In the genomic region with DNA sequence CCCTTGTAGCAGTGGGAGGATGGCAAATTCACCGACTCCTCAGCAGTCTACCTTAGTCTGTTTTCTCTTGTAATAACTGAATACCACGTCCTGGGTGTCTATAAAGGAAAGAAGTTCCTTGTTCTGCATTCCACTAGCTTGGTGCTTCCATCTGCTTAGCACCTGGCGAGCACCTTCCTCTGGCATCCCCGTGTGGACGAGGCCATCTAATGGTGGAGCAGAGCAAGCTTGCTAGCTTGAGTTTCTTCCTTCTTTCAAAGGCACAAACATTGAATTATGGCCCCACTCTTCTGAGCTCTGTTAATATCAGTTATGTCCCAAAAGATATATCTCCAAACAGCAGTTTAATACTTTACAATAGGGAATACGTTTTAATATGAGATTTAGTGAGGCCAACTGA, we compare ENCODE assay signal across 30 mouse cellular contexts.
A peak's percentile ranks its signal among the peaks of the same experiment; 100 is the strongest.
DNase-seq lines count a peak whose midpoint lies in the region; ATAC-seq and TF ChIP-seq lines count a peak whose summit lies in the region.
"Had no signal": no experiment of that assay in that cellular context is flagged by ENCODE, and none has a peak within 500 bp of the region (broad histone marks: within the 10 kb centered on the region; RNA-seq: fewer than 3 reads in every experiment).

No protein-coding gene starts in this region.

- dilution Hi-C loops in CH12.LX (cut with MboI; ENCODE audit: extremely low pct_ligation_motif_present, extremely low pct_unique_long_range_greater_than_20kb, low sequenced_read_pairs) = no loop called here

- no peak overlapping the region for H3K4me2 ChIP-seq in kidney, postnatal 0 days (ENCODE audit: low read length)
- no peak overlapping the region for H3K4me2 ChIP-seq in kidney, embryonic 16.5 days (replicated peaks; ENCODE audit: low read depth, low read length)
- H3K4me2 ChIP-seq in CH12.LX (ENCODE audit: insufficient read depth, low read depth, poor library complexity, severe bottlenecking) = no peak overlapping the region
- H3K4me2 ChIP-seq in midbrain, embryonic 13.5 days (replicated peaks) = no peak overlapping the region
- H3K4me2 ChIP-seq: embryonic facial prominence, embryonic 13.5 days; forebrain, embryonic 12.5 days; forebrain, embryonic 15.5 days; heart, embryonic 12.5 days; heart, embryonic 15.5 days; hindbrain, embryonic 14.5 days had no signal

- no peak for TF ChIP-seq EP300 in CH12.LX (IDR thresholded peaks at IDR 0.05; ENCODE audit: low read length)
- TF ChIP-seq EP300 in ES-Bruce4 (IDR thresholded peaks at IDR 0.05; ENCODE audit: insufficient read depth, low read depth, low read length) = no peak

- no peaks in the 10 kb centered on the region for H3K79me2 ChIP-seq in CH12.LX (replicated peaks; ENCODE audit: control insufficient read depth, extremely low read depth, insufficient read depth, poor library complexity, severe bottlenecking)

- no peaks in the 10 kb centered on the region for H3K27me3 ChIP-seq in kidney, postnatal 0 days (ENCODE audit: insufficient read depth, low read length)
- no peaks in the 10 kb centered on the region for H3K27me3 ChIP-seq in kidney, embryonic 16.5 days (ENCODE audit: insufficient read depth, low read length)
- H3K27me3 ChIP-seq in CH12.LX (replicated peaks) (no peaks in the 10 kb centered on the region), ES-Bruce4 (ENCODE audit: control insufficient read depth, insufficient read depth, low read length, poor library complexity, severe bottlenecking) (no peaks in the 10 kb centered on the region)
- no peaks in the 10 kb centered on the region for H3K27me3 ChIP-seq in midbrain, embryonic 13.5 days
- H3K27me3 ChIP-seq: embryonic facial prominence, embryonic 13.5 days; forebrain, embryonic 12.5 days; forebrain, embryonic 15.5 days; heart, embryonic 12.5 days; heart, embryonic 15.5 days; Patski had no signal

- 73% methylated on average over 6 of the region's 6 CpGs for WGBS in kidney, postnatal 0 days
- WGBS in kidney, embryonic 16.5 days = 74% methylated on average over 6 of the region's 6 CpGs
- WGBS in midbrain, embryonic 13.5 days = 80% methylated on average over 6 of the region's 6 CpGs

- TF ChIP-seq POLR2A in CH12.LX (IDR thresholded peaks at IDR 0.05; ENCODE audit: low read depth, low read length) (no peak), ES-Bruce4 (IDR thresholded peaks at IDR 0.05; ENCODE audit: insufficient read depth, low read length) (no peak)

- H3K36me3 ChIP-seq in kidney, postnatal 0 days (ENCODE audit: insufficient read depth, low read length) = no peaks in the 10 kb centered on the region
- H3K36me3 ChIP-seq in kidney, embryonic 16.5 days (ENCODE audit: insufficient read depth, low read length) = no peaks in the 10 kb centered on the region
- H3K36me3 ChIP-seq in CH12.LX (replicated peaks in 1 of 2; ENCODE audit: control insufficient read depth in 1 of 2, insufficient read depth in 1 of 2, low read length in 1 of 2) = no peaks in the 10 kb centered on the region
- H3K36me3 ChIP-seq in ES-Bruce4 (ENCODE audit: control insufficient read depth, insufficient read depth, low read length, poor library complexity, severe bottlenecking) = no peaks in the 10 kb centered on the region
- H3K36me3 ChIP-seq in midbrain, embryonic 13.5 days = no peaks in the 10 kb centered on the region
- H3K36me3 ChIP-seq: embryonic facial prominence, embryonic 10.5 days; embryonic facial prominence, embryonic 13.5 days; forebrain, embryonic 12.5 days; forebrain, embryonic 15.5 days; G1E; heart, embryonic 12.5 days; heart, embryonic 15.5 days had no signal

- no peaks in the 10 kb centered on the region; the same call in 1 of the 2 replicates for H3K4me1 ChIP-seq in kidney, postnatal 0 days (replicated peaks; ENCODE audit: insufficient read depth, low read length)
- H3K4me1 ChIP-seq in kidney, embryonic 16.5 days (ENCODE audit: insufficient read depth, low read length) = no peaks in the 10 kb centered on the region; the same call in 1 of the 2 replicates
- H3K4me1 ChIP-seq in CH12.LX (ENCODE audit: control insufficient read depth in 1 of 2, insufficient read depth in 2 of 2) (no peaks in the 10 kb centered on the region; a peak in 1 of 4 replicates), ES-Bruce4 (ENCODE audit: control insufficient read depth, insufficient read depth, low read length) (no peaks in the 10 kb centered on the region)
- H3K4me1 ChIP-seq in midbrain, embryonic 13.5 days (replicated peaks) = peaks cover 2% of the 10 kb centered on the region
- H3K4me1 ChIP-seq: embryonic facial prominence, embryonic 10.5 days; embryonic facial prominence, embryonic 13.5 days; forebrain, embryonic 15.5 days; heart, embryonic 12.5 days; heart, embryonic 15.5 days had no signal

- TF ChIP-seq CTCF in kidney, postnatal 0 days (IDR thresholded peaks at IDR 0.05; ENCODE audit: low read depth) = peak; percentile 46; the same call in 1 of the 2 replicates
- TF ChIP-seq CTCF in CH12.LX (conservative IDR thresholded peaks at IDR 0.05 in 1 of 2, IDR thresholded peaks at IDR 0.05 in 1 of 2; ENCODE audit: low read depth in 2 of 2, low read length in 2 of 2) (no peak; a peak in 1 of 4 replicates), ES-Bruce4 (IDR thresholded peaks at IDR 0.05; ENCODE audit: low read depth, low read length) (peak; percentile 14)

- no peak for ATAC-seq in kidney, postnatal 0 days (replicated peaks; ENCODE audit: low FRiP score, low read depth)
- no peak for ATAC-seq in kidney, embryonic 16.5 days (ENCODE audit: low FRiP score, low TSS enrichment)
- ATAC-seq in inflammation-experienced regulatory T-cells, adult 6 months = no peak
- no peak for ATAC-seq in midbrain, embryonic 13.5 days
- ATAC-seq: CD4-positive, CD25-positive, alpha-beta regulatory T cell, adult 4 months; forebrain, embryonic 15.5 days; hindbrain, postnatal 0 days; Patski had no signal

- TF ChIP-seq RAD21 in CH12.LX (IDR thresholded peaks at IDR 0.05; ENCODE audit: low read depth, low read length) = peak; percentile 23

- H3K9ac ChIP-seq in kidney, postnatal 0 days (ENCODE audit: low read depth, low read length) = no peak overlapping the region
- no peak overlapping the region for H3K9ac ChIP-seq in kidney, embryonic 16.5 days (replicated peaks; ENCODE audit: low read length)
- H3K9ac ChIP-seq in CH12.LX (ENCODE audit: insufficient read depth, low read depth) (no peak overlapping the region), ES-Bruce4 (ENCODE audit: low read depth, poor library complexity, severe bottlenecking) (no peak overlapping the region)
- no peak overlapping the region for H3K9ac ChIP-seq in midbrain, embryonic 13.5 days (replicated peaks)
- H3K9ac ChIP-seq: embryonic facial prominence, embryonic 13.5 days; forebrain, embryonic 12.5 days; forebrain, embryonic 15.5 days; heart, embryonic 12.5 days; heart, embryonic 15.5 days; hindbrain, embryonic 14.5 days had no signal

- in situ Hi-C loops in CH12.LX (cut with MboI; ENCODE audit: low pct_ligation_motif_present, low pct_unique_long_range_greater_than_20kb, low sequenced_read_pairs) = no loop called here

- no peak overlapping the region for H3K27ac ChIP-seq in kidney, postnatal 0 days
- H3K27ac ChIP-seq in kidney, embryonic 16.5 days (ENCODE audit: low read length) = no peak overlapping the region
- H3K27ac ChIP-seq in CH12.LX (ENCODE audit: insufficient read depth, low read depth) = no peak overlapping the region
- no peak overlapping the region for H3K27ac ChIP-seq in ES-Bruce4 (ENCODE audit: insufficient read depth, low read length)
- no peak overlapping the region for H3K27ac ChIP-seq in midbrain, embryonic 13.5 days
- H3K27ac ChIP-seq: embryonic facial prominence, embryonic 10.5 days; embryonic facial prominence, embryonic 13.5 days; forebrain, embryonic 12.5 days; forebrain, embryonic 15.5 days; gastrocnemius, adult 2 months; heart, embryonic 15.5 days; hindbrain, embryonic 14.5 days; hindbrain, postnatal 0 days had no signal

- H3K4me3 ChIP-seq in kidney, postnatal 0 days (replicated peaks; ENCODE audit: low read depth, low read length) = no peak overlapping the region
- H3K4me3 ChIP-seq in kidney, embryonic 16.5 days (ENCODE audit: low read length) = no peak overlapping the region
- H3K4me3 ChIP-seq in CH12.LX (replicated peaks in 1 of 3; ENCODE audit: low read depth in 2 of 3, low read length in 2 of 3, poor library complexity in 1 of 3) = no peak overlapping the region
- H3K4me3 ChIP-seq in ES-Bruce4 (ENCODE audit: low read depth, low read length) = no peak overlapping the region
- no peak overlapping the region for H3K4me3 ChIP-seq in midbrain, embryonic 13.5 days (replicated peaks)
- H3K4me3 ChIP-seq: embryonic facial prominence, embryonic 10.5 days; embryonic facial prominence, embryonic 13.5 days; erythroblast, embryonic 14.5 days; forebrain, embryonic 12.5 days; forebrain, embryonic 15.5 days; gastrocnemius, adult 2 months; heart, embryonic 12.5 days; heart, embryonic 15.5 days had no signal

- DNase-seq in kidney, postnatal 0 days (ENCODE audit: low spot score) = no peak
- DNase-seq in CH12.LX (ENCODE audit: extremely low read depth) = no peak
- DNase-seq: adrenal gland, postnatal 10 days; adrenal gland, postnatal 36 days; cerebellum, adult 11 months; cerebellum, adult 2 months; cerebellum, adult 9-11 months; cerebellum, postnatal 25 days; embryo, embryonic 11 days; gastrocnemius, adult 2 months; gastrocnemius, postnatal 14 days; heart, adult 11 months; heart, postnatal 10 days; heart, postnatal 4 days had no signal

- no peaks in the 10 kb centered on the region for H3K9me3 ChIP-seq in kidney, postnatal 0 days (replicated peaks; ENCODE audit: low read length)
- peaks cover 5% of the 10 kb centered on the region for H3K9me3 ChIP-seq in kidney, embryonic 16.5 days (ENCODE audit: low read length)
- H3K9me3 ChIP-seq in CH12.LX (replicated peaks; ENCODE audit: low read length) (no peaks in the 10 kb centered on the region), ES-Bruce4 (replicated peaks; ENCODE audit: control insufficient read depth, insufficient read depth, low read length, poor library complexity, severe bottlenecking) (no peaks in the 10 kb centered on the region)
- H3K9me3 ChIP-seq in midbrain, embryonic 13.5 days = 0 out of 2 replicates have a peak, but pooled peaks cover 5% of the 10 kb centered on the region
- H3K9me3 ChIP-seq: forebrain, embryonic 15.5 days; G1E; heart, embryonic 15.5 days had no signal

TF ChIP-seq in CH12.LX, 34 proteins besides CTCF, POLR2A, EP300 and RAD21 (continues in another document):
- TF ChIP-seq UBTF (IDR thresholded peaks at IDR 0.05; ENCODE audit: low read depth, low read length) (no peak), BHLHE40 (IDR thresholded peaks at IDR 0.05; ENCODE audit: low read depth, low read length) (no peak), TCF12 (IDR thresholded peaks at IDR 0.05; ENCODE audit: low read depth, low read length) (no peak), NRF1 (IDR thresholded peaks at IDR 0.05; ENCODE audit: low read depth, low read length) (no peak), ELF1 (IDR thresholded peaks at IDR 0.05; ENCODE audit: low read depth, low read length) (no peak), PAX5 (IDR thresholded peaks at IDR 0.05; ENCODE audit: low read length) (no peak), MXI1 (IDR thresholded peaks at IDR 0.05; ENCODE audit: low read depth, low read length) (no peak), NELFE (IDR thresholded peaks at IDR 0.05; ENCODE audit: low read depth, low read length) (no peak), CHD1 (IDR thresholded peaks at IDR 0.05; ENCODE audit: low read depth, low read length) (no peak), MAFK (IDR thresholded peaks at IDR 0.05; ENCODE audit: insufficient replicate concordance, low read length) (no peak)

Comparison
In these comparisons a context has a peak if more than half of its experiments do, and no peak if none do; other contexts are left out.
1. CTCF ChIP-seq: peak in kidney, postnatal 0 days (single experiment) and ES-Bruce4 (single experiment); none in CH12.LX (0 of 2).